Mouse (Mus musculus) bone marrow, adult 2 months (tissue): Measurements from ENCODE around the gene Sucnr1. TPM values are rescaled to one million over a fixed set of nuclear protein-coding genes. Genes with fewer than 3 reads are reported as not detected.

Experiments
- H3K27ac ChIP-seq: fragments of 200-500 bp; 2 replicates; pipeline ENCODE4 v1.5.1; 2012; ENCODE audit warnings: low read depth, mild to moderate bottlenecking, control low read depth, inconsistent platforms, low read length; ENCODE audit not compliant: control insufficient read depth, poor library complexity, insufficient read depth
- H3K4me1 ChIP-seq: fragments of 200-500 bp; 2 replicates; pipeline ENCODE4 v1.6.1; 2011; ENCODE audit warnings: low read length; ENCODE audit not compliant: control insufficient read depth, insufficient read depth
- H3K4me3 ChIP-seq: fragments of 200-500 bp; replicated peaks from 2 replicates; pipeline ENCODE3; 2011; ENCODE audit warnings: mild to moderate bottlenecking, low read depth, low read length, control low read depth; ENCODE audit not compliant: control insufficient read depth
- CTCF ChIP-seq: fragments of 200-500 bp; IDR thresholded peaks from 2 replicates; pipeline ENCODE4 v1.5.1; 2011; ENCODE audit warnings: low read length, control low read depth; ENCODE audit not compliant: control insufficient read depth, insufficient read depth
- POLR2A ChIP-seq: fragments of 200-500 bp; IDR thresholded peaks from 2 replicates; pipeline ENCODE4 v1.6.1; 2011; ENCODE audit warnings: low read depth, mild to moderate bottlenecking, control low read depth, low read length, borderline replicate concordance; ENCODE audit not compliant: control insufficient read depth
- WGBS: fragments of 180-500 bp; shearing (Covaris S2); methylation state at CpG from one replicate; pipeline ENCODE4 v1.1.7; 2018; 5-methylcytosine and 5-hydroxymethylcytosine counted together
- polyA plus RNA-seq: library from polyadenylated mRNA; stranded (reverse); fragments of >200 nt; gene quantifications from 2 replicates; pipeline ENCODE4 v1.2.4, GENCODE M21; 2011; ENCODE audit warnings: low replicate concordance; ENCODE audit not compliant: missing spikeins, insufficient read depth, insufficient read length

The Sucnr1 gene
- polyA plus RNA-seq, 1 experiment, result not detected

- Histone ChIP-seq H3K27ac (no peak overlapping the region), H3K4me3 (no peak overlapping the region), H3K4me1 (no peaks in the 10 kb centered on the region; the same call in 1 of the 2 replicates)
- TF ChIP-seq CTCF, result no peak
- no peak for TF ChIP-seq POLR2A
- 79% methylated on average over 2 of the region's 2 CpGs for WGBS
Observed at GRCm38 (mm10) chr3:60128282-60128681, 46.6 kb downstream of the Sucnr1 start.

GRCm38 (mm10) chr3:60135801-60136200 lies 54.1 kb downstream of the Sucnr1 start:
- TF ChIP-seq CTCF (no peak), POLR2A (no peak)
- H3K4me1 ChIP-seq, result no peaks in the 10 kb centered on the region; the same call in 1 of the 2 replicates
- no peak overlapping the region for H3K4me3 ChIP-seq
- no peak overlapping the region for H3K27ac ChIP-seq
- 60% methylated on average over 2 of the region's 2 CpGs for WGBS

Other genes starting within 250 kb of the Sucnr1 start
- not detected in 2 replicates for gene Gm8298, start 220.8 kb upstream of the Sucnr1 start, polyA plus RNA-seq
- not detected in 2 replicates for gene C130079G13Rik, start 156.7 kb upstream of the Sucnr1 start, polyA plus RNA-seq
- not detected in 2 replicates for gene Aadacl2, start 75.1 kb upstream of the Sucnr1 start, polyA plus RNA-seq
- gene Aadac, start 56.2 kb upstream of the Sucnr1 start, polyA plus RNA-seq, result 4.5 TPM in 1 of 2 replicates, not detected in the other